Mouse (Mus musculus): ENCODE measurements at regions not wholly inside any gene's neighbourhood (a gene's known extent, or its start where the extent isn't known, plus 50 kb on each side); places are given as distances from the start of the nearest gene placed in this dataset.

DNA sequence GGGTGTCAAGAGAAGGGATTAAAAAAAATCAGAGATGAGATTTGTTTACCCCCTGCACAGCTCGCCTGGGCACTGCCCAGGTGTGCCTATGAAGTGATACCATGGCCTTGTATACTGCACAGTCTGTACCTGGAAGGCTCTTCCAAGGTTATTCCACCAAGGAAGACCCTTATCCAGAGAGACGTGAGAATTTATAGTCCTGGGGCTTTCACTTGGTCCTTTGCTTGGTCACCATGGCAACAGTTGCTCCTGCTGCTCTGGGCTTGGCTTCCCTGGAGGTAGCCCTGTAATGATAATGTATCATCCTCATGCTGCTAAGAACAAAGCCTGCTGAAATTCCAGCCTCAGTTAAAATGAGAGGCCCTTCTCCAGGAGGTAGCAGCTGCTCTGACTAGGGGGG, 143.7 kb upstream of the 9630041A04Rik start:
- TF ChIP-seq POLR2A (IDR thresholded peaks at IDR 0.05; ENCODE audit: insufficient read depth, low read length): no peak
- no peak for TF ChIP-seq EP300 (IDR thresholded peaks at IDR 0.05; ENCODE audit: insufficient read depth, low read depth, low read length)

All from ES-Bruce4 (cell line).